Mouse (Mus musculus) embryonic fibroblast, embryonic 13.5 days (primary cell): Measurements from ENCODE around the gene Bag6. TPM values are rescaled to one million over a fixed set of nuclear protein-coding genes. Genes with fewer than 3 reads are reported as not detected.

Source experiments
- H3K27ac ChIP-seq: 2 replicates; pipeline ENCODE4 v1.5.1; 2012; ENCODE audit warnings: low read length, control low read depth, inconsistent platforms; ENCODE audit not compliant: insufficient read depth
- H3K4me1 ChIP-seq: 2 replicates; pipeline ENCODE4 v1.6.1; 2011; ENCODE audit warnings: low read length; ENCODE audit not compliant: control insufficient read depth, insufficient read depth
- H3K4me3 ChIP-seq: 2 replicates; pipeline ENCODE4 v1.5.1; 2011; ENCODE audit warnings: mild to moderate bottlenecking, control low read depth, low read length; ENCODE audit not compliant: insufficient read depth
- CTCF ChIP-seq: IDR thresholded peaks from 2 replicates; pipeline ENCODE4 v1.5.1; 2011; ENCODE audit warnings: mild to moderate bottlenecking, control low read depth, low read length, moderate library complexity, borderline replicate concordance; ENCODE audit not compliant: insufficient read depth
- POLR2A ChIP-seq: IDR thresholded peaks from 2 replicates; pipeline ENCODE4 v1.6.1; 2011; ENCODE audit warnings: low read depth, mild to moderate bottlenecking, control low read depth, low read length, moderate library complexity
- polyA plus RNA-seq: library from polyadenylated mRNA; stranded (reverse); fragments of >200 nt; gene quantifications from 2 replicates; pipeline ENCODE4 v1.2.4, GENCODE M21; 2011; ENCODE audit warnings: low read depth; ENCODE audit not compliant: missing spikeins, insufficient read length

Bag6 gene
- polyA plus RNA-seq, 1 experiment, result 196 TPM

DNA sequence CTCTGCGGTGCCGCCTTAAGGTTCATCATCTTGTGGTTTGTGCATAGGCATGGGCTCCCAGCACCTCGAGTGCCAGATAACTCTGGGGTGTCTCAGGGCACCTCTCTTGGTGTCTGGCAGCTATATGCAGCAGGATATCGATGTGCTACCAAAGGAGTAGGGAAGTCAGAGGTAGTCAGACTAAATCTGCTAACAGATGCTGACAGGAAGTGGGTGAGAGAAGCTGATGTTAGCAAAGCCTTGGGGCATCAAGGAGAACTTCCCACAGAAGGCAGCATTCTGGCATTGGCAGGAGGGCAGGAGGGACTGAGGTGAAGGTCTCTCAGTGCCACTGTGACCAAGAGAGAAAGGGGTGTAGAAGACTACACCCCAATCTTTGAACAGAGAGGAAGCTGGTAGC, 55.1 kb downstream of the Bag6 start:
- no peaks in the 10 kb centered on the region for H3K4me1 ChIP-seq
- no peak overlapping the region for H3K4me3 ChIP-seq
- TF ChIP-seq CTCF, result no peak
- TF ChIP-seq POLR2A, result no peak
- H3K27ac ChIP-seq, result no peak overlapping the region

DNA sequence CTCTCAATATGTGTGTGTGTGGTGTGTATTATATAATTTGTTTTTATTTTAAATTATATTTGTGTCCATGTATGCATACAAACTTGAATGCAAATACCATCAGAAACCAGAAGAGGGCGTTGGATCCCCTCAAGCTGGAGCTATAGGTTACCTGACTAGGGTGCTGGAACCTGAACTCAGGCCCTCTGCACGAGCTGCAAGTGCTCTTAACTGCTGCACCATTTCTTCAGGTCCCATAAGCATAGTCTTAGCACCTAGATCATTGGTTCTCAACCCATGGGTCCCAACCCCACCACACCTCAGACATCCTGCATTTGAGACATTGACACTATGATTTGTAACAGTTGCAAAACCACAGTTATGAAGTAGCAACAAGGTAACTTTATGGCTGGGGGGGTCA, 56.7 kb downstream of the Bag6 start:
- no peaks in the 10 kb centered on the region; the same call in 1 of the 2 replicates for H3K4me1 ChIP-seq
- TF ChIP-seq POLR2A (no peak), CTCF (no peak)
- no peak overlapping the region for H3K27ac ChIP-seq
- H3K4me3 ChIP-seq, result no peak overlapping the region

DNA sequence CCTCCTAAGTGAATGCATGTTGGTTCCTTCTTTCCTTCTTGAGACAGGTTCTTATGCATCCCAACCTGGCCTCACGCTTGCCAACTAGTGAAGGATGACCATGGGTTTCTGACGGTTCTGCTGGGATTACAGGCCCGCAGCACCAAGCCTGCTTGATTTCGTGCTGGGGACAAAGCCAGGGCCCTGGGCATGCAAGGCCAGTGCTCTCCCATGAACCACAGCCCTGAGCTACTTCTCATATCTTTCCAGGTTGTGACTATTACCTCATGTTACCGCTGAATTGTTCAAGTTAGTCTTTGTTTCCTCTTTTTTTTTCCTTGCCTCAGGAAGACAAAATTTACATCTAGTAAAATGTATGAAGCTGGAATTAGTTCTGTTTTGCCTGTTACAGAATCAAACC, 57.9 kb downstream of the Bag6 start:
- TF ChIP-seq POLR2A, result no peak
- no peak overlapping the region for H3K27ac ChIP-seq
- no peak overlapping the region for H3K4me3 ChIP-seq
- H3K4me1 ChIP-seq, result no peaks in the 10 kb centered on the region; the same call in 1 of the 2 replicates

DNA sequence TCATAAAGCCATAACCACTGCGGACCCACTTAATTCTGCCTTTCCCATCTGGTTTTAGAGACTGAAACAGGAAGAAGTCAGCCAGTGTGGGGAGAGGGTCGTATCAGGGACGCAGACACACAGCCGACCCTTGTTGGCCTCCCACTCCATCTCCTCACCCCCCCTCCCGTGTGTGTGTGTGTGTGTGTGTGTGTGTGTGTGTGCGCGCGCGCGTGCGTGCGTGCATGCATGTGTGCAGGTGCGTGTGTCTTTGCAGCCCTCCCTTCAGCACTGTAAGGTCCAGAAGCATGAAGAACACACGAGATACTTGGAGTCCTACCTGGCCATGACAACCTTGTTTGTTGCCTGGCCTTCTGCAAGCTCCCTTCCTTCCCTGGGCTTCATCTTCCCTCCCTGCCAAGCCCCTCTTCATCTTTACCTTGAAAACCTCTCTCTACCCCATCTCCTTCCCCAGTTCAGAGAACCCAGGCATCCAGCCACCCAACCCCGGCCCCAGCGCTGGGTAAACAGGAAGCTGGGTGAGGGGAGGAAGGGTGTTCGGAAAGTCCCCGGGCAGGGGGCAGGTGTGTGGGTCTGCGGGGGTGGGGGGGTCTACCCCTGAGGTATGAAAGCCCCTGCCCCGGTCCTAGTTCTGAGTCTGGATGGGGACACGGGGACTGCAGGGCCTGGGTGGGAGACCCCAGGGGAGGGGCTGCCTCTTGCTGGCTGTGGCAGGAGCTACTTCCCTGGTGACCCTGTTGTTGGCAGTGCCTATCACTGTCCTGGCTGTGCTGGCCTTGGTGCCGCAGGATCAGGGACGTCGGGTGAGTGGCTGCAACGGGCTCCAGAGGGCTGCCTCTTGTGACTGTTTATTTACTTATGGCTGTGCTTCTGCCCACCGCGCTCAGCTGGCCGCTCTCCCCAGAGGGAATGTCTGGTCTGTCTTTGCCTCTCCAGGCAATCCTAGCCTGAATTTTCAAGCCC, 59.2 kb downstream of the Bag6 start, which contains the start of gene Ltb:
Gene Ltb (plus strand): TSS at position 559 of the 963 bp plus-strand sequence.
- Histone ChIP-seq H3K27ac (no peak within 1 kb of the TSS), H3K4me1 (no peaks in the 10 kb centered on the region; the same call in 1 of the 2 replicates), H3K4me3 (no peak within 1 kb of the TSS)
- no peak for TF ChIP-seq CTCF
- TF ChIP-seq POLR2A, result no peak

DNA sequence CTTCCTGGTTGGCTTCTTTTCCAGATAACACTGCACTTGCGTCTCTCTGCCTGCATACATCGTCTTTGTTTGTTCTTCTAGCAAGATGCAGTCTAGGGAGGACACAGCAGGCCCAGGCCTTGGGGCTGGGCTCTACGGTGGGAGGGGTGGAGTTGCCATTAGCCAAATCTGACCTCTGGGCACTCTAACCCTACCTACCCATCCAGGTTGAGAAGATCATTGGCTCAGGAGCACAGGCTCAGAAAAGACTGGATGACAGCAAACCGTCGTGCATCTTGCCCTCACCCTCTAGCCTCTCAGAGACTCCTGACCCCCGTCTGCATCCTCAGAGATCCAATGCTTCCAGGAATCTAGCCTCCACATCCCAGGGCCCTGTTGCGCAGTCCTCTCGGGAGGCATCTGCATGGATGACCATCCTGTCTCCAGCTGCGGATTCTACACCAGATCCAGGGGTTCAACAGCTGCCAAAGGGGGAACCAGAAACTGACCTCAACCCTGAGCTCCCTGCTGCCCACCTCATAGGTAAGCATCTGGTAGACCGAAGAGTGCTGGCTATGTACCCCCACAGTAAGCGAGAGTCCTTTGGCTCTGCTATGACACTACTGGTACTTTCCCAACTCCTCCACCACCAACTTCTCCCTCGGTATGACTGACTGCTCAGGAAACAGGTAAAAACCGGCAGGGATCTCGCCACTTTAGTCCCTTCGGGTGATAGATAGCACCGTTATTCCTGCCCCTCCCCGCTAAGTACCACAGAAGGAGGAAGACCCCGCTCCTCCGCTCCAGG, 60.1 kb downstream of the Bag6 start:
- peak overlapping the region; percentile 26; the same call in 1 of the 2 replicates for H3K4me3 ChIP-seq
- H3K4me1 ChIP-seq, result no peaks in the 10 kb centered on the region; the same call in 1 of the 2 replicates
- no peak overlapping the region for H3K27ac ChIP-seq
- TF ChIP-seq POLR2A (no peak), CTCF (no peak)

DNA sequence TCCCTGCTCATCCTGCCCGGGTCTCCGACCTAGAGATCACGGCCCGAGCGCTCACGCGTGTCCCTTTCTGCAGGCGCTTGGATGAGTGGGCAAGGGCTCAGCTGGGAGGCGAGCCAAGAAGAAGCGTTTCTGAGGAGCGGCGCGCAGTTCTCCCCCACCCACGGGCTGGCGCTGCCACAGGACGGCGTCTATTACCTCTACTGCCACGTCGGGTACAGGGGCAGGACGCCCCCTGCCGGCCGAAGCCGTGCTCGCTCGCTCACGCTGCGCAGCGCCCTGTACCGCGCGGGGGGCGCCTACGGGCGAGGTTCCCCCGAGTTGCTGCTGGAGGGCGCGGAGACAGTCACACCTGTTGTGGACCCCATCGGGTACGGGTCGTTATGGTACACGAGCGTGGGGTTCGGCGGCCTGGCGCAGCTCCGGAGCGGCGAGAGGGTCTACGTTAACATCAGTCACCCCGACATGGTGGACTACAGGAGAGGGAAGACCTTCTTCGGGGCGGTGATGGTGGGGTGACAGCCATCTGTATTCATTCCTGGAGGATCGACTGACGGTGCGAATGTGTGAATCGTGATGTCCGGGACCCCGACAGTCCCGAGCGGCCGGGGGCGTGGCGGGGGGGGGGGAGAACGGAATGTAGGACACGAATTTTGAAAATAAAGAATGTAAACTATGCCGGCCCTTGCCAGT, 60.8 kb downstream of the Bag6 start:
- TF ChIP-seq CTCF, result peak; percentile 92
- TF ChIP-seq POLR2A, result no peak
- Histone ChIP-seq H3K27ac (no peak overlapping the region), H3K4me3 (peak overlapping the region; percentile 26), H3K4me1 (no peaks in the 10 kb centered on the region; the same call in 1 of the 2 replicates)

DNA sequence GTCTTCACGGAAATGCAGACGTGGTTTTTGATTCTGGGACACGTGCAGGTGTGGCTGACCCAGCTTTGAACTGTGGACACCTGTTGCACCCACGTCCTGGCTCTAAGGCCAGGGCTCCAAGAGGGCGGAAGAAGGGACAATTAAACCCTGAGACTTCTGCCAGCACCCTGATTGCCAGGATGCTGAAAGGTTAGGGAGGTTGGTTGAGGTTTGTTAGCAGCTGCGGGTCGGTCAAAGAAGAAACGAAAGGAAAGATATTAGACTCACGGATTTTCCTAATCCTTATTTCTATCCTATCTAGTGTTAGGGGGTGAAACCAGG, 61.3 kb downstream of the Bag6 start:
- Histone ChIP-seq H3K27ac (no peak overlapping the region), H3K4me3 (no peak overlapping the region), H3K4me1 (no peaks in the 10 kb centered on the region; the same call in 1 of the 2 replicates)
- TF ChIP-seq POLR2A, result no peak
- no peak for TF ChIP-seq CTCF

Other genes starting within 250 kb of the Bag6 start
- gene C2, start 236.9 kb upstream of the Bag6 start, polyA plus RNA-seq, result 3.0 and 6.6 TPM in 2 replicates
- gene Ehmt2, start 236.7 kb upstream of the Bag6 start, polyA plus RNA-seq, result 84.7 and 94.2 TPM in 2 replicates
- gene Slc44a4, start 220.7 kb upstream of the Bag6 start, polyA plus RNA-seq, result not detected in 2 replicates
- 10.0 and 11.3 TPM in 2 replicates for gene Neu1, start 203.9 kb upstream of the Bag6 start, polyA plus RNA-seq
- 20.9 and 36.6 TPM in 2 replicates for gene Hspa1b, start 175.9 kb upstream of the Bag6 start, polyA plus RNA-seq
- gene Gm20481, start 165.3 kb upstream of the Bag6 start, polyA plus RNA-seq, result not detected in 2 replicates
- 6.0 and 6.5 TPM in 2 replicates for gene Hspa1a, start 163.0 kb upstream of the Bag6 start, polyA plus RNA-seq
- not detected in 2 replicates for gene Hspa1l, start 162.5 kb upstream of the Bag6 start, polyA plus RNA-seq
- gene Lsm2, start 153.3 kb upstream of the Bag6 start, polyA plus RNA-seq, result 74.8 and 93.3 TPM in 2 replicates
- gene Vars, start 134.2 kb upstream of the Bag6 start, polyA plus RNA-seq, result 81.3 and 85.7 TPM in 2 replicates
- gene Vwa7, start 118.6 kb upstream of the Bag6 start, polyA plus RNA-seq, result 0.12 and 0.26 TPM in 2 replicates
- gene Sapcd1, start 107.2 kb upstream of the Bag6 start, polyA plus RNA-seq, result not detected in 2 replicates
- 1.2 and 2.8 TPM in 2 replicates for gene Msh5, start 88.4 kb upstream of the Bag6 start, polyA plus RNA-seq
- gene Clic1, start 85.2 kb upstream of the Bag6 start, polyA plus RNA-seq, result 266 and 360 TPM in 2 replicates
- gene Ddah2, start 76.1 kb upstream of the Bag6 start, polyA plus RNA-seq, result 46.4 and 52.8 TPM in 2 replicates
- gene Ly6g6c, start 69.8 kb upstream of the Bag6 start, polyA plus RNA-seq, result not detected in 2 replicates
- 0.22 TPM in 1 of 2 replicates, not detected in the other for gene Mpig6b, start 69.0 kb upstream of the Bag6 start, polyA plus RNA-seq
- gene Ly6g6e, start 58.3 kb upstream of the Bag6 start, polyA plus RNA-seq, result not detected in 2 replicates
- gene Ly6g6d, start 57.1 kb upstream of the Bag6 start, polyA plus RNA-seq, result not detected in 2 replicates
- gene Ly6g6f, start 49.6 kb upstream of the Bag6 start, polyA plus RNA-seq, result not detected in 2 replicates
- 31.8 and 33.9 TPM in 2 replicates for gene Abhd16a, start 45.9 kb upstream of the Bag6 start, polyA plus RNA-seq
- gene Ly6g5c, start 26.9 kb upstream of the Bag6 start, polyA plus RNA-seq, result not detected in 2 replicates
- 0.74 TPM in 1 of 2 replicates, not detected in the other for gene Ly6g5b, start 19.8 kb upstream of the Bag6 start, polyA plus RNA-seq
- 8.9 and 10.2 TPM in 2 replicates for gene Gpank1, start 13.7 kb upstream of the Bag6 start, polyA plus RNA-seq
- 164 and 169 TPM in 2 replicates for gene Csnk2b, start 13.1 kb upstream of the Bag6 start, polyA plus RNA-seq
- gene D17H6S53E, start 8.8 kb upstream of the Bag6 start, polyA plus RNA-seq, result 16.1 and 18.4 TPM in 2 replicates
- gene Apom, start 3.1 kb upstream of the Bag6 start, polyA plus RNA-seq, result 0.48 TPM in 1 of 2 replicates, not detected in the other
- gene Prrc2a, start 29.7 kb downstream of the Bag6 start, polyA plus RNA-seq, result 174 and 183 TPM in 2 replicates
- gene Aif1, start 40.9 kb downstream of the Bag6 start, polyA plus RNA-seq, result not detected in 2 replicates
- 2.5 and 3.5 TPM in 2 replicates for gene Lst1, start 53.3 kb downstream of the Bag6 start, polyA plus RNA-seq
- not detected in 2 replicates for gene Ltb, start 59.3 kb downstream of the Bag6 start, polyA plus RNA-seq
- gene Tnf, start 66.8 kb downstream of the Bag6 start, polyA plus RNA-seq, result 0.35 TPM in 1 of 2 replicates, not detected in the other
- not detected in 2 replicates for gene Lta, start 70.2 kb downstream of the Bag6 start, polyA plus RNA-seq
- gene Gm16181, start 85.7 kb downstream of the Bag6 start, polyA plus RNA-seq, result not detected in 2 replicates
- 2.0 and 3.7 TPM in 2 replicates for gene Atp6v1g2, start 98.5 kb downstream of the Bag6 start, polyA plus RNA-seq
- 7.9 and 10.1 TPM in 2 replicates for gene Nfkbil1, start 100.6 kb downstream of the Bag6 start, polyA plus RNA-seq
- gene Ddx39b, start 106.6 kb downstream of the Bag6 start, polyA plus RNA-seq, result 182 and 227 TPM in 2 replicates
- gene H2-D1, start 127.6 kb downstream of the Bag6 start, polyA plus RNA-seq, result 98.1 and 108 TPM in 2 replicates
- gene H2-Q1, start 185.2 kb downstream of the Bag6 start, polyA plus RNA-seq, result not detected in 2 replicates
- not detected in 2 replicates for gene H2-Q2, start 207.1 kb downstream of the Bag6 start, polyA plus RNA-seq
- gene H2-Q4, start 244.4 kb downstream of the Bag6 start, polyA plus RNA-seq, result 6.7 and 13.7 TPM in 2 replicates